Mouse (Mus musculus): ENCODE measurements at regions not wholly inside any gene's neighbourhood (a gene's known extent, or its start where the extent isn't known, plus 50 kb on each side); places are given as distances from the start of the nearest gene placed in this dataset.

DNA sequence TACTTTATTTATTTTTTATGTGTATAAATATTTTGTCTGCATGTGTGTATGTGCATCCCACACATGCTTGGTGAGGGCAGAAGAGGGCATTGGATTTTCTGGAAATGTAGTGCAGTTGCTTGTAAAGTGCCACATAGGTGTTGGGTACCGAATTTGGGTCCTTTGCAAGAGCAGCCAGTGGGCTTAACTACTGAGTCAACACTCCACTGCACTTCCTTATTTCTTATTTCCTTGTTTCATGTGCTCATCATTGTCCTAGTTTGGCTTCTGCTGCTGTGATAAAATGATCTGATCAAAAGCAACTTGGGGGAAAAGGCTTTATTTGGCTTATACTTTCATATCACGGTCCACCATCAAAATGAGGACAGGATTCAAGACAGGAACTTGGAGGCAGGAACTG, 53.0 kb upstream of the Ptger4 start:
- TF ChIP-seq MEF2A (IDR thresholded peaks at IDR 0.05; ENCODE audit: extremely low read depth, insufficient replicate concordance, low read depth, low read length, poor library complexity, severe bottlenecking) (no peak), ETS1 (IDR thresholded peaks at IDR 0.05; ENCODE audit: low read depth, low read length) (no peak), GATA1 (IDR thresholded peaks at IDR 0.05; ENCODE audit: low read depth, low read length) (no peak), MAX (IDR thresholded peaks at IDR 0.05; ENCODE audit: low read length) (no peak), EP300 (IDR thresholded peaks at IDR 0.05; ENCODE audit: low read depth in 1 of 2, low read length in 2 of 2) (no peak), RCOR1 (IDR thresholded peaks at IDR 0.05; ENCODE audit: low read depth, low read length) (no peak)

Measured in MEL (cell line).